Mouse (Mus musculus) kidney, embryonic 15.5 days (tissue): ENCODE results near the gene Sec61a1. TPM values are rescaled to one million over a fixed set of nuclear protein-coding genes. Genes with fewer than 3 reads are reported as not detected.

Source experiments
- ATAC-seq: fragments of 200-750 bp; cut with Nextera tagmentation; replicated peaks from 2 replicates; pipeline ENCODE4 v1.8.0; 2017; ENCODE audit warnings: moderate TSS enrichment; ENCODE audit not compliant: low FRiP score
- H3K27ac ChIP-seq: fragments of 300-500 bp; sonication (generic); 2 replicates; pipeline ENCODE4 v1.5.1; 2015; ENCODE audit warnings: mild to moderate bottlenecking, inconsistent platforms
- H3K27me3 ChIP-seq: fragments of 300-500 bp; sonication (generic); 2 replicates; pipeline ENCODE4 v1.6.1; 2015; ENCODE audit warnings: inconsistent platforms
- H3K36me3 ChIP-seq: fragments of 300-500 bp; sonication (generic); 2 replicates; pipeline ENCODE4 v1.6.1; 2015; ENCODE audit warnings: inconsistent platforms
- H3K4me1 ChIP-seq: fragments of 300-500 bp; sonication (generic); 2 replicates; pipeline ENCODE4 v1.6.1; 2015; ENCODE audit warnings: inconsistent platforms
- H3K4me2 ChIP-seq: fragments of 300-500 bp; sonication (generic); 2 replicates; pipeline ENCODE4 v1.6.1; 2015; ENCODE audit warnings: moderate library complexity, mild to moderate bottlenecking, inconsistent platforms
- H3K4me3 ChIP-seq: fragments of 300-500 bp; sonication (generic); replicated peaks from 2 replicates; pipeline ENCODE4 v1.5.1; 2015; ENCODE audit warnings: mild to moderate bottlenecking, inconsistent platforms
- H3K9ac ChIP-seq: fragments of 300-500 bp; sonication (generic); 2 replicates; pipeline ENCODE4 v1.6.1; 2015; ENCODE audit warnings: mild to moderate bottlenecking, inconsistent platforms
- H3K9me3 ChIP-seq: fragments of 300-500 bp; sonication (generic); replicated peaks from 2 replicates; pipeline ENCODE4 v1.6.1; 2016; ENCODE audit warnings: inconsistent platforms
- WGBS: fragments of 180-500 bp; shearing (Covaris S2); methylation state at CpG from one replicate; pipeline ENCODE4 v1.1.7; 2015; ENCODE audit warnings: mixed read lengths; 5-methylcytosine and 5-hydroxymethylcytosine counted together
- polyA plus RNA-seq: library from polyadenylated mRNA; unstranded; fragments of >200 nt; fragmentation: Nextera tagmentation; extraction: Ambion mirVana; gene quantifications from 2 replicates; pipeline ENCODE4 v1.2.1, GENCODE M21; 2015

The Sec61a1 gene
- polyA plus RNA-seq, 1 experiment from 2014 or later: 245 TPM

DNA sequence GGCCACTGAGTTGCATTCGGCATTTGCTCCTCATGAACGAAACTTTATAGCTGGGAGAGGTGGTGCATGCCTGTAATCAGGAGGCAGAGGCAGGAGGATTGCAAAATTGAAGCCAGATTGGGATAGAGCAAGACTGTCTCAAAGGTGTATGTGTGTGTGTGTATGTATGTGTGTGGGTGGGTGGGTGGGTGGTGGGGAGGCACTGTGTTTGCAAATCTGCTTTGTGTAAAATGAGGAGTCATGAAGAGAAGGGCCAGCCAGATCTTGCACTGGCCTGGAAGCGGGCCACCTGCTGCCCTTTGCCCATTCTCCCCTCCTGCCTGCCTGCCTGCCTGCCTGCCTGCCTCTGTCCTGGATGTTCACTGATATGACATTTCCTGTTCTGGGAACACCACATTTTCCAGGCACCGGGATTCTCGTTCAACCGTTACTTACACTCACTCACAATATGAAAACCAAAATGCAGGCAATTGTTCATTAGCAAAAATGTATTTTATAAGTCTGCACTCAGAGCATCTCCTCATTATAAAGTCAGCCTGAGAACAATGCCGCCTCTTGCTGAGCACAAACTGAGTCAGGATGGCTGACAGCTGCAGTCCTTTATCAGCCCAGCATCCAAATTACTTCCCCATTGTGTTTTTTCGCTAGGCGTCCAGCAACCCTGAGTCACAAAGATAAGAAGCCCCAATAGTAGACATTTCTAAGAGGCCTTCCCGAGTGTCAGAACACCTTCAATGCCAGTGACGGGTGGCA is 26.1 kb upstream of the Sec61a1 start:
- Histone ChIP-seq H3K9me3 (no peaks in the 10 kb centered on the region), H3K4me2 (no peak overlapping the region), H3K36me3 (no peaks in the 10 kb centered on the region), H3K4me3 (no peak overlapping the region), H3K27me3 (peaks cover 39% of the 10 kb centered on the region), H3K27ac (no peak overlapping the region), H3K9ac (no peak overlapping the region), H3K4me1 (no peaks in the 10 kb centered on the region)
- no peak for ATAC-seq
- 54% methylated on average over 11 of the region's 11 CpGs for WGBS

DNA sequence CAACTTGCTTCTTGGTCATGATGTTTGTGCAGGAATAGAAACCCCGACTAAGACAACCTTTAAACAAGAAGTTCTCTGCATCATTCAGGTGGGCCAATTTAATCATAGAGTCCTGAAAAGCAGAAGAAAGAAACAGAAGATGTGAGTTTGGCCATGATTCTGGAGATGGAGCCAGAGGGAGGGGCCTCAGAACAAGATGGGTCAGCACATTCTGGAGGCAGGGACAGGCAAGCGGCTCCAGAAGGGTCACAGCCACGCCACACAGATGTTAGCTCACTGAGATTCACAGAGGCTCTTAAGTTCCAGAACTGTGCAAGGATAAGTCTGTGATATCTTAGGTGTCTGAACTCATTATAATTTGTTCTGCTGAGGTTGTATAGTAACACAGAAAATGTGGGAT is 25.5 kb upstream of the Sec61a1 start:
- Histone ChIP-seq H3K27ac (no peak overlapping the region), H3K4me1 (no peaks in the 10 kb centered on the region), H3K27me3 (peaks cover 39% of the 10 kb centered on the region), H3K9ac (no peak overlapping the region), H3K4me2 (no peak overlapping the region), H3K36me3 (no peaks in the 10 kb centered on the region), H3K4me3 (no peak overlapping the region), H3K9me3 (no peaks in the 10 kb centered on the region)
- WGBS: 83% methylated on average over 3 of the region's 3 CpGs
- no peak for ATAC-seq

DNA sequence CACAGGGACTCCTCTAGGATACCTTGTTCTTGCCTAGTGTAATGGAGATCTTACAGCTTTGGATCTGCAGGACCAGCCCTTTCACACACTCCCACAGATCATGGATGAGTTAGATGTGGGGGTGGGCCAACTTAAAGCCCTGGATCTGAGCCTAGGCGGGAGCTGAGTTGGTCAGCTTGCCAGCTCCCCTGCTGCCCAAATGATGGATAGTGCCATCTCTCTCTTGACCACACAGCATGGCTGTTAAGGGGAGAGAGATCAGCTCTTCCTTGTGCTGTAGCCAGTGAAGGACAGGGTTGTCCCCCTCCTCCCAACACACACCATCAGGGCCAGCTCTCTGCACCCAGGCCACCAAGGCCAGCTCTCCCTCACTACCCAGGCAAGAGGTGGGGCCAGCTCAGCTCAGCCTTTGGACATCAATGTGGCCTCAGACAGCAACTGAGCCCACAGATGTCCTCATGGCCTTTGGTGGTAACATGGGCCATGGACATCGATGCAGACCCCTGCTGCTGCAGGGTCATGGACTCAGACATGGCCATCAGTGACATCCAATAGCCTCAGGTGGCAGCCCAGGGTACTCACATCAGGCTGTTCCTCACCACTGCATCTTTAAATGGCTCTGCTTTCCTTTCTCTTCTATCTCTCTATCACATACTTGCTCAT is 21.5 kb upstream of the Sec61a1 start:
- Histone ChIP-seq H3K9ac (no peak overlapping the region), H3K36me3 (no peaks in the 10 kb centered on the region), H3K4me1 (no peaks in the 10 kb centered on the region), H3K27ac (no peak overlapping the region), H3K9me3 (0 out of 2 replicates have a peak, but pooled peaks cover 3% of the 10 kb centered on the region), H3K4me3 (no peak overlapping the region), H3K4me2 (no peak overlapping the region), H3K27me3 (peaks cover 5% of the 10 kb centered on the region)
- no peak for ATAC-seq
- WGBS: 66% methylated on average over 2 of the region's 2 CpGs

DNA sequence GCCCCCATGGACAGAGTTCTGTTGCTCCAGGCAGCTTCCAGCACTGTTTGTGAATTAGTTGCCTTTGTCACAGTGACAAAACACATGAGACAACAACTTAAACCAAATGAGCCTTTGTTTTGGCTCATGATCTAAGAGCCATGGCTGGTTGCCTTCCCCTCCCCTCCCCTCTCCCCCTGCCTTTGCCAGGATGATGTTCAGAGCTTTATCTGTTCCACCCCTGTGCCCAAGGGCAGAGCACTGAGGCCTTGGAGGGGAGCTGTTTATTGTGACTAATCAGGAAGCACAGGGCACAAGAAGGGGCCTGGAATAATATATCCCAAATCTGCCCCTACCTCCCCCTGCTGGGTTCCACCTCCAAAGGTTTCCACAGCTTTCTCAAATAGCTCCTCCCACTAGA is 11.6 kb upstream of the Sec61a1 start:
- no peak overlapping the region for H3K27ac ChIP-seq
- H3K4me3 ChIP-seq: no peak overlapping the region
- no peak for ATAC-seq
- no peak overlapping the region for H3K4me2 ChIP-seq
- H3K4me1 ChIP-seq: no peaks in the 10 kb centered on the region
- no peaks in the 10 kb centered on the region for H3K27me3 ChIP-seq
- no peaks in the 10 kb centered on the region for H3K36me3 ChIP-seq
- no peak overlapping the region for H3K9ac ChIP-seq
- no peaks in the 10 kb centered on the region for H3K9me3 ChIP-seq

DNA sequence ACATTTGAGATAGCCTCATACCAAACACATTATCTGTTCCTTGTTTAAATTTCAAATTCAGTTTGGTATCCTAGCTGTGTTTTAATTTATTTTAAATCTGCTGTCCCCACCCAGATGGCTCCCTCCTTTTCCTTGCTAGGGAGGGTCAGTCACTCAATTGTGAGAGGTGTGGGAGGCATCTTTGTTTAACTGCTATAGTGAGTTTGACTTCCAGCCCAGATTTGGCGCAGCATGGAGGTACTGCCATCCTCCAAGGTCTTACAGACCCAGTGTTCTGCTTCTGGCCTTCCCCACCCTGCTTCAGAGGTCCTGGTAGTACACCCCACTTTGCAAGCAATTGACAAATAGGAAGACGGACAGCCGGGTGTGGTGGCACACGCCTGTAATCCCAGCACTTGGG is 5.4 kb upstream of the Sec61a1 start:
- H3K36me3 ChIP-seq: no peaks in the 10 kb centered on the region
- H3K4me3 ChIP-seq: no peak overlapping the region
- no peak overlapping the region for H3K9ac ChIP-seq
- no peak overlapping the region for H3K4me2 ChIP-seq
- peaks cover 7% of the 10 kb centered on the region; the same call in 1 of the 2 replicates for H3K4me1 ChIP-seq
- ATAC-seq: no peak
- H3K9me3 ChIP-seq: no peaks in the 10 kb centered on the region
- no peak overlapping the region for H3K27ac ChIP-seq
- no peaks in the 10 kb centered on the region for H3K27me3 ChIP-seq
- WGBS: 86% methylated on average over 4 of the region's 4 CpGs

DNA sequence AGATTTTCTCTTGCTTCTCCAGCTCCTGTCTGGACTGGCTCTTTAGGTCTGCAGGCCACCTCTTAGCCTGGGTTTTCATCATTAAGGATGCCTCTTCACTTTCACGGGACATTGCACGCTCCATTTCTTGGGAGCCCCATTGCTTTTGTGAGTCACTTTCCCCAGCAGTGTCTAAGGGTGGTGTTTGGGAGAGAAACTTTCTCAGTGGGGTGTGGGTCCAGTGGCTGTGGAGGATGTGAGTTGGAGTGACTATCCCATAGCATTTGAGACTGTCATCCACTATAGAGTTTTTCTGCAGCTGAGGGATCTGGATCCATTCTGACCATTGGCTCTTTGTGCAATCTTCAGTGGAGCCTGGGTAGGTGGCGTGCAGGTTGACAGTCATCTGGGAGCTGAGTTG is 4.7 kb upstream of the Sec61a1 start:
- Histone ChIP-seq H3K36me3 (no peaks in the 10 kb centered on the region), H3K9me3 (no peaks in the 10 kb centered on the region), H3K4me3 (no peak overlapping the region), H3K4me2 (no peak overlapping the region), H3K9ac (no peak overlapping the region), H3K27ac (no peak overlapping the region), H3K4me1 (peaks cover 7% of the 10 kb centered on the region; the same call in 1 of the 2 replicates), H3K27me3 (no peaks in the 10 kb centered on the region)
- ATAC-seq: no peak
- 86% methylated on average over 3 of the region's 3 CpGs for WGBS

- ATAC-seq: no peak
- Histone ChIP-seq H3K27me3 (no peaks in the 10 kb centered on the region), H3K4me2 (no peak overlapping the region), H3K4me1 (peaks cover 7% of the 10 kb centered on the region), H3K36me3 (no peaks in the 10 kb centered on the region), H3K9ac (no peak overlapping the region), H3K4me3 (no peak overlapping the region), H3K27ac (no peak overlapping the region), H3K9me3 (no peaks in the 10 kb centered on the region)
- 76% methylated on average over 3 of the region's 3 CpGs for WGBS
Measured at GRCm38 (mm10) chr6:88523043-88523442, 4.3 kb upstream of the Sec61a1 start.

- Histone ChIP-seq H3K4me3 (no peak overlapping the region), H3K4me1 (peaks cover 12% of the 10 kb centered on the region), H3K4me2 (no peak overlapping the region), H3K36me3 (no peaks in the 10 kb centered on the region), H3K9ac (no peak overlapping the region), H3K27ac (no peak overlapping the region), H3K27me3 (no peaks in the 10 kb centered on the region), H3K9me3 (no peaks in the 10 kb centered on the region)
- 68% methylated on average over 3 of the region's 3 CpGs for WGBS
- ATAC-seq: no peak
Measured at GRCm38 (mm10) chr6:88522606-88523005, 3.9 kb upstream of the Sec61a1 start.

DNA sequence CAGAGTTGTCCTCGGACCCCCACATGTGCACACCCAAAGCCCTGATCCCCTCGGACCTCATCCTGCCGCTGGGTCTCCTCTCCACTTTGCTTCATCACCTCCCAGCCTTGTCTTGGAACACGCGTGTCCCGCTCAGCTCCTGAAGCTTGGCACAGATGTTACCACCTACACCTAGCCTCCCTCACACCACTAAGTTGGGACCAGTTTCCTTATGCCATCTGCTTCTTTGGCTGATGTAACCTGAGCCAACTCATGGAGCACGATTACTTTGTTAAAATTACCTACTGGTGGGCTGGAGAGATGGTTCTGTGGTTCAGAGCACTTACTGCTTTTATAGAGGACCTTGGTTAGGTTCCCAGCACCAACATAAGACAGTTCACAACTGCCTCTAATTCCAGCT is 3.1 kb upstream of the Sec61a1 start:
- Histone ChIP-seq H3K9ac (no peak overlapping the region), H3K27me3 (no peaks in the 10 kb centered on the region), H3K27ac (no peak overlapping the region), H3K9me3 (no peaks in the 10 kb centered on the region), H3K4me3 (no peak overlapping the region), H3K4me2 (no peak overlapping the region), H3K36me3 (peaks cover under 1% of the 10 kb centered on the region; the same call in 1 of the 2 replicates), H3K4me1 (peaks cover 20% of the 10 kb centered on the region)
- 84% methylated on average over 7 of the region's 7 CpGs for whole genome bisulfite sequencing
- ATAC-seq: no peak

DNA sequence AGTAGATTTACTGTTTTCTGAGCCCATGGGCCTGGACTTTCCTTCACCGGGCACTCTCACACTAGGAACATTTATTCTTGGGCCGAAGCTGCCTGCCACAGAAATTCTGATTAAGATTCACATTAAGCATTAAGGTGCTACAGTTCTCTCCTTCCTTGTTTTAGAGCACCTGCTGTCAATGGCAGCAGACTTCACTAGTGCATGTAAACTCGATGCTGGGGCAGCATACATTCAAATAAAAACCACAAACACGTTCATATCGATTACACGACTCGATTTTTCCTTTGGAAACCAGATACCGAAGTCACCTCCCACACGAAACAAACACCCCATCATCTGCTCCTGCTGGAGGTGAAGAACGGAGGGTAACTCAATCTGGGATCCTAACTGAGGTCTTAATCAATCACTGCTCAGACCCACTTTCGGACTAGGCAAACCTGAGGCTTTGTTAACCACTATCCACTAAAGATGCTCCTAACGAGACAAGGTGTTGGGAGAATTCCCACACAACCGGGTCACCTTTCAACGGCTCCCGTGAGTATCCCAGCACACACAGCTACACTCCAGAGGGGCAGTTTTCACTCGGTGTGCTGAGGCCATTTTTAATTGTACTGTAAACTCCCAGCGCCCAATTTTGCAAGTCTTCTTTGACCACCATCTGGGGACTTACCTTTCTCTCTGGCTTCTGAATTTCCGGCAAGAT is 853 bp downstream of the Sec61a1 start:
- ATAC-seq: no peak

GRCm38 (mm10) chr6:88516667-88517066 is 2.0 kb downstream of the Sec61a1 start:
- 62% methylated on average over 5 of the region's 5 CpGs for WGBS
- H3K4me2 ChIP-seq: peak overlapping the region; percentile 72
- no peaks in the 10 kb centered on the region for H3K27me3 ChIP-seq
- H3K4me3 ChIP-seq: peak overlapping the region; percentile 99; the same call in 1 of the 2 replicates
- ATAC-seq: no peak
- H3K9me3 ChIP-seq: no peaks in the 10 kb centered on the region
- no peak overlapping the region for H3K27ac ChIP-seq
- H3K36me3 ChIP-seq: peaks cover 51% of the 10 kb centered on the region
- H3K9ac ChIP-seq: peak overlapping the region; percentile 18; the same call in 1 of the 2 replicates
- peaks cover 24% of the 10 kb centered on the region for H3K4me1 ChIP-seq

More for the DNA sequence above, 853 bp downstream of the Sec61a1 start:
- Histone ChIP-seq H3K9me3 (no peaks in the 10 kb centered on the region), H3K4me1 (peaks cover 24% of the 10 kb centered on the region), H3K27ac (peak overlapping the region; percentile 94), H3K4me3 (peak overlapping the region; percentile 99), H3K4me2 (peak overlapping the region; percentile 72), H3K36me3 (peaks cover 39% of the 10 kb centered on the region), H3K27me3 (no peaks in the 10 kb centered on the region), H3K9ac (peak overlapping the region; percentile 99)
- 6% methylated on average over 18 of the region's 18 CpGs for WGBS

GRCm38 (mm10) chr6:88515971-88516370 is 2.7 kb downstream of the Sec61a1 start:
- no peak for ATAC-seq
- 81% methylated on average over 8 of the region's 8 CpGs for WGBS
- Histone ChIP-seq H3K9me3 (no peaks in the 10 kb centered on the region), H3K4me2 (no peak overlapping the region), H3K27ac (no peak overlapping the region), H3K36me3 (peaks cover 58% of the 10 kb centered on the region), H3K4me1 (peaks cover 24% of the 10 kb centered on the region), H3K4me3 (no peak overlapping the region), H3K9ac (no peak overlapping the region), H3K27me3 (no peaks in the 10 kb centered on the region)
